Mouse (Mus musculus): ENCODE measurements at regions not wholly inside any gene's neighbourhood (a gene's known extent, or its start where the extent isn't known, plus 50 kb on each side); places are given as distances from the start of the nearest gene placed in this dataset.

GRCm38 (mm10) chr13:79182630-79183412, 983.3 kb upstream of the Nr2f1 start:
- Histone ChIP-seq H3K27me3 (replicated peaks; ENCODE audit: control insufficient read depth, insufficient read depth, low read length) (no peaks in the 10 kb centered on the region), H3K9me3 (ENCODE audit: control insufficient read depth, low read length) (no peaks in the 10 kb centered on the region), H3K4me2 (ENCODE audit: low read length) (no peak overlapping the region), H3K36me3 (ENCODE audit: control insufficient read depth, insufficient read depth) (no peaks in the 10 kb centered on the region), H3K9ac (replicated peaks; ENCODE audit: low read depth, low read length) (no peak overlapping the region), H3K27ac (ENCODE audit: low read length) (no peak overlapping the region; the same call in 1 of the 2 replicates), H3K4me3 (replicated peaks; ENCODE audit: low read length) (no peak overlapping the region), H3K4me1 (replicated peaks; ENCODE audit: control insufficient read depth, insufficient read depth, low read length) (peaks cover 3% of the 10 kb centered on the region; the same call in 1 of the 2 replicates)
- WGBS, result 42% methylated on average over 6 of the region's 6 CpGs
- peak; percentile 95 for ATAC-seq

- H3K9me3 ChIP-seq (ENCODE audit: control insufficient read depth, low read length), result no peaks in the 10 kb centered on the region
- H3K27ac ChIP-seq (ENCODE audit: low read length), result no peak overlapping the region
- no peaks in the 10 kb centered on the region for H3K4me1 ChIP-seq (replicated peaks; ENCODE audit: control insufficient read depth, insufficient read depth, low read length)
- H3K4me3 ChIP-seq (replicated peaks; ENCODE audit: low read length), result no peak overlapping the region
- H3K36me3 ChIP-seq (ENCODE audit: control insufficient read depth, insufficient read depth), result no peaks in the 10 kb centered on the region
- WGBS, result 78% methylated on average over 3 of the region's 3 CpGs
- no peaks in the 10 kb centered on the region for H3K27me3 ChIP-seq (replicated peaks; ENCODE audit: control insufficient read depth, insufficient read depth, low read length)
- no peak for ATAC-seq
- no peak overlapping the region for H3K4me2 ChIP-seq (ENCODE audit: low read length)
- H3K9ac ChIP-seq (replicated peaks; ENCODE audit: low read depth, low read length), result no peak overlapping the region
Measured at GRCm38 (mm10) chr13:79158757-79159156, 959.2 kb upstream of the Nr2f1 start.

- no peaks in the 10 kb centered on the region for H3K27me3 ChIP-seq (replicated peaks; ENCODE audit: control insufficient read depth, insufficient read depth, low read length)
- H3K4me2 ChIP-seq (ENCODE audit: low read length), result no peak overlapping the region
- H3K27ac ChIP-seq (ENCODE audit: low read length), result no peak overlapping the region
Measured at GRCm38 (mm10) chr13:79142903-79143302, 943.3 kb upstream of the Nr2f1 start.

GRCm38 (mm10) chr13:79141362-79141966, 941.9 kb upstream of the Nr2f1 start:
- no peak overlapping the region for H3K9ac ChIP-seq (replicated peaks; ENCODE audit: low read depth, low read length)
- no peaks in the 10 kb centered on the region; the same call in 1 of the 2 replicates for H3K4me1 ChIP-seq (replicated peaks; ENCODE audit: control insufficient read depth, insufficient read depth, low read length)
- 37% methylated on average over 5 of the region's 5 CpGs for WGBS
- no peaks in the 10 kb centered on the region for H3K9me3 ChIP-seq (ENCODE audit: control insufficient read depth, low read length)
- H3K27me3 ChIP-seq (replicated peaks; ENCODE audit: control insufficient read depth, insufficient read depth, low read length), result no peaks in the 10 kb centered on the region
- H3K27ac ChIP-seq (ENCODE audit: low read length), result no peak overlapping the region
- no peak overlapping the region for H3K4me3 ChIP-seq (replicated peaks; ENCODE audit: low read length)
- no peak for ATAC-seq
- no peak overlapping the region for H3K4me2 ChIP-seq (ENCODE audit: low read length)
- no peaks in the 10 kb centered on the region for H3K36me3 ChIP-seq (ENCODE audit: control insufficient read depth, insufficient read depth)

More at GRCm38 (mm10) chr13:79142903-79143302, 943.3 kb upstream of the Nr2f1 start:
- Histone ChIP-seq H3K36me3 (ENCODE audit: control insufficient read depth, insufficient read depth) (no peaks in the 10 kb centered on the region), H3K9ac (replicated peaks; ENCODE audit: low read depth, low read length) (no peak overlapping the region), H3K4me3 (replicated peaks; ENCODE audit: low read length) (no peak overlapping the region), H3K9me3 (ENCODE audit: control insufficient read depth, low read length) (no peaks in the 10 kb centered on the region), H3K4me1 (replicated peaks; ENCODE audit: control insufficient read depth, insufficient read depth, low read length) (no peaks in the 10 kb centered on the region; the same call in 1 of the 2 replicates)
- peak; percentile 52 for ATAC-seq
- WGBS, result 27% methylated on average over 1 of the region's 1 CpGs

GRCm38 (mm10) chr13:79138747-79139146, 939.2 kb upstream of the Nr2f1 start:
- no peak overlapping the region for H3K4me3 ChIP-seq (replicated peaks; ENCODE audit: low read length)
- H3K4me2 ChIP-seq (ENCODE audit: low read length), result no peak overlapping the region
- H3K4me1 ChIP-seq (replicated peaks; ENCODE audit: control insufficient read depth, insufficient read depth, low read length), result no peaks in the 10 kb centered on the region; the same call in 1 of the 2 replicates
- no peak for ATAC-seq
- no peaks in the 10 kb centered on the region for H3K9me3 ChIP-seq (ENCODE audit: control insufficient read depth, low read length)
- H3K9ac ChIP-seq (replicated peaks; ENCODE audit: low read depth, low read length), result no peak overlapping the region
- WGBS, result 77% methylated on average over 2 of the region's 2 CpGs
- H3K27ac ChIP-seq (ENCODE audit: low read length), result no peak overlapping the region
- no peaks in the 10 kb centered on the region for H3K36me3 ChIP-seq (ENCODE audit: control insufficient read depth, insufficient read depth)
- H3K27me3 ChIP-seq (replicated peaks; ENCODE audit: control insufficient read depth, insufficient read depth, low read length), result no peaks in the 10 kb centered on the region

GRCm38 (mm10) chr13:79136726-79137125, 937.2 kb upstream of the Nr2f1 start:
- Histone ChIP-seq H3K4me1 (replicated peaks; ENCODE audit: control insufficient read depth, insufficient read depth, low read length) (no peaks in the 10 kb centered on the region; the same call in 1 of the 2 replicates), H3K4me2 (ENCODE audit: low read length) (no peak overlapping the region), H3K27ac (ENCODE audit: low read length) (no peak overlapping the region), H3K9me3 (ENCODE audit: control insufficient read depth, low read length) (no peaks in the 10 kb centered on the region), H3K36me3 (ENCODE audit: control insufficient read depth, insufficient read depth) (no peaks in the 10 kb centered on the region), H3K9ac (replicated peaks; ENCODE audit: low read depth, low read length) (no peak overlapping the region), H3K27me3 (replicated peaks; ENCODE audit: control insufficient read depth, insufficient read depth, low read length) (no peaks in the 10 kb centered on the region), H3K4me3 (replicated peaks; ENCODE audit: low read length) (no peak overlapping the region)
- 29% methylated on average over 1 of the region's 1 CpGs for WGBS
- ATAC-seq, result no peak

All from forebrain, embryonic 16.5 days (tissue).